Mouse (Mus musculus) right cerebral cortex, postnatal 10 days (tissue): ENCODE data around the gene Tfdp2.
A peak's percentile ranks its signal among the peaks of the same experiment; 100 is the strongest.
"Not testable (repeated sequence)": the region's sequence is repeated elsewhere in the genome, so short reads cannot be mapped to it uniquely, and the experiment has no call there.

Source experiments
- DNase-seq, 2 experiments: peaks; one replicate each; pipeline ENCODE4 v3.0.0; 2021; ENCODE audit warnings: low spot score in 2 of 2

The Tfdp2 gene

GRCm38 (mm10) chr9:96308816-96309215, 112.7 kb downstream of the Tfdp2 start:
- no peak for DNase-seq

GRCm38 (mm10) chr9:96312074-96312473, 116.0 kb downstream of the Tfdp2 start:
- no peak for DNase-seq

- no peak for DNase-seq
Measured at GRCm38 (mm10) chr9:96319333-96319732, 123.3 kb downstream of the Tfdp2 start.

GRCm38 (mm10) chr9:96320551-96320980, 124.5 kb downstream of the Tfdp2 start:
- DNase-seq = peak; percentile 63 to 77

GRCm38 (mm10) chr9:96322411-96323152, 126.5 kb downstream of the Tfdp2 start:
- no peak for DNase-seq

- peak; percentile 31 to 39 for DNase-seq
Measured at GRCm38 (mm10) chr9:96324502-96324901, 128.4 kb downstream of the Tfdp2 start.

GRCm38 (mm10) chr9:96326496-96326923, 130.4 kb downstream of the Tfdp2 start:
- DNase-seq = peak in 1 of 2 experiments; percentile 40

GRCm38 (mm10) chr9:96328226-96328625, 132.2 kb downstream of the Tfdp2 start:
- DNase-seq = no peak

- no peak for DNase-seq
Measured at GRCm38 (mm10) chr9:96331146-96331545, 135.1 kb downstream of the Tfdp2 start.

GRCm38 (mm10) chr9:96345750-96346149, 149.7 kb downstream of the Tfdp2 start:
- no peak for DNase-seq

GRCm38 (mm10) chr9:96348885-96349284, 152.8 kb downstream of the Tfdp2 start:
- DNase-seq = no peak

- peak in 1 of 2 experiments; percentile 66 for DNase-seq
Measured at GRCm38 (mm10) chr9:96350010-96350409, 153.9 kb downstream of the Tfdp2 start.

GRCm38 (mm10) chr9:96350476-96350875, 154.4 kb downstream of the Tfdp2 start:
- no peak for DNase-seq

- DNase-seq = not testable (repeated sequence)
Measured at GRCm38 (mm10) chr9:96351771-96352170, 155.7 kb downstream of the Tfdp2 start.

- no peak for DNase-seq
Measured at GRCm38 (mm10) chr9:96353121-96353769, 157.2 kb downstream of the Tfdp2 start.

GRCm38 (mm10) chr9:96353799-96354198, 157.7 kb downstream of the Tfdp2 start:
- DNase-seq = no peak

GRCm38 (mm10) chr9:96360056-96360455, 164.0 kb downstream of the Tfdp2 start:
- DNase-seq = no peak

GRCm38 (mm10) chr9:96363581-96364140, 167.6 kb downstream of the Tfdp2 start:
- peak; percentile 65 to 69 for DNase-seq

GRCm38 (mm10) chr9:96364141-96364838, 168.2 kb downstream of the Tfdp2 start, which contains the start of gene Atp1b3:
Gene Atp1b3 (minus strand): TSS chr9:96364442.
- peak; percentile 97 to 99 for DNase-seq

GRCm38 (mm10) chr9:96365271-96365872, 169.3 kb downstream of the Tfdp2 start:
- no peak for DNase-seq

GRCm38 (mm10) chr9:96369654-96370384, 173.7 kb downstream of the Tfdp2 start:
- DNase-seq = no peak
